Mouse (Mus musculus) spleen, adult 18-20 months (tissue): ENCODE measurements around the gene Klc3.
A peak's percentile ranks its signal among the peaks of the same experiment; 100 is the strongest.

Source experiments
- DNase-seq, 2 experiments: peaks; one replicate each; pipeline ENCODE4 v3.0.0; 2022; ENCODE audit warnings: mixed read lengths in 2 of 2

Gene Klc3

DNA sequence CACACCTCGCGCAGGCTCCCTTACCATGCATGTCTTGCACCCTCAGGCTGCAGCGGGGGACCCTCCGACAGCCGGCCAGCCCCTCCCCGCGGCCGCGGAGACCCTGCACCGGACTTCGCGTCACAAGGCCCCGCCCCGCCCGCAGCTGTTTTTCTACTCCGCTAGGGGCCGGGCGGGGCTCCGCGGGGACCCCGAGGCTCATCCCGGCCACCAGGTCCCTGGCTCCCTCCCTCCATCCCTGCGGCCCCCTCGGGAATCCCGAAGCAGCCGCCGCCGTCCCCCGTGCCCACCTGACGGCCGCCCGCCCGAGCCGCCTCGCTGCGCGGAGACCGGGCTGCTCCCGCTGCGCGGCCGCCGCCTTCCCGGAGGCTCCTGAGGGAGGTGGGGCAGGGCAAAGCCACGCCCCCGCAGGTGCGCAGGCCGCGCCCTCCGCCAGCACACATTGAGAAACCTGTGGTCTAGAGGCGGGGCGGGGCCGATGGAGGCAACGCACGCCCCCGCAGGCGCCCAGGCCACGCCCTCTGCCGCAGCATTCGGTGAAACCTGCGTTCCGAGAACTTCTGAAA, at the start of gene Klc3:
Gene Klc3 (minus strand): TSS at position 374 of the 566 bp plus-strand sequence.
- DNase-seq, result peak; percentile 72 to 80

DNA sequence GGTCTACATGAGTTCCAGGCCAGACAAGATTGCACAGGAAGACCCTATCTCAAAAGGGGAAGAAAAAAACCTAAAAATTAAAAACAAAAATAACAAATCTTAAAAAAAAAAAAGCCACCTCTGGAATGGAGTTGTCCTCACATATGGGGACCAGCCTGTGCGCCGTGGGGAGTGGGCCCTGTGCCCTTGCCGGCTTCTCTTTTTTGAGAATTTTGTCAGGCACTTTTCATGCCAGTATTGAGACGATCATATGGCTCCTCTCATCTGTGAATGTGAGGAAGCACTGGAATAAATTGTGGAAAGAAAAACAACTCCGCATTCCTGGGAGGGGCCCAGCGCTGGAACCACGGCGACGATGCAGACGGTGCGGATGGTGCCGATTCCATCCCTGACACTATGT, 45.3 kb upstream of the Klc3 start:
- DNase-seq, result no peak

DNA sequence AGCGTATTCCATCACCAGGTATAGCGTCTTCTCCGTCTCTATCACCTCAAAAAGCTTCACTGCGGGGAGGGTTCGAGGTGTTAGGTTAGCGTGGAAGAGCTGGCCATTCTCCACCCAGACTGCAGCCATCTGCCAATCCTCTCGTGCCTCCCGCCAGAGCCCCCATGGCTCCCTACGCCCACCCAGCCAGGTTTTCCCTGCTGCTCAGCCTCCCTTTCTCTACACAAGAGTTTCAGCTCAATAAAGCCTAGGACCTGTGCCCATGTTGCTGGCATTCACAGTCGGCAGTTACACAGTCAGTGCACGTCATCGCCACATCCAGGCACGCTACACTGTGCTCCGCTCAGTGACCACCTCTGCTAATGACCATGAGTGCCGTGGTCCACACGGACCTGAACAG, 43.8 kb upstream of the Klc3 start:
- no peak for DNase-seq

DNA sequence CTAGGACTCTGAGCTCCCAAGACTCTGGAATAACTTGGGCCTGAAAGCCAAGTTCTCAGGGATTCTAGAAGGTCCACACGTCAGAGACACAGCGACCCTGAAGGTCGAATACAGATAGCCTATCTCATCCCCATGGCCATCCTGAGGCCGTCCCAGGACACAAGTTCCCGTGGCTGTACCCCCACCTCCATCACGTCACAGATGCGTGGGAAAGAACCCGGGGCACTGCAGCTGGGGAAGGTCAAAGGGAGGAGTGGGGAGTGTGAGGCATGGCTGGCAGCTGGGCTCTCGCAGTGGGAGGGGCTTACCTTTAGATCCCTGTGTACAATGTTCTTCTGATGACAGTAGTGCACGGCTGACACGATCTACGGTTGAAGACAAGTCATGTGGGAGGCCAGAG, 40.9 kb upstream of the Klc3 start:
- no peak for DNase-seq

DNA sequence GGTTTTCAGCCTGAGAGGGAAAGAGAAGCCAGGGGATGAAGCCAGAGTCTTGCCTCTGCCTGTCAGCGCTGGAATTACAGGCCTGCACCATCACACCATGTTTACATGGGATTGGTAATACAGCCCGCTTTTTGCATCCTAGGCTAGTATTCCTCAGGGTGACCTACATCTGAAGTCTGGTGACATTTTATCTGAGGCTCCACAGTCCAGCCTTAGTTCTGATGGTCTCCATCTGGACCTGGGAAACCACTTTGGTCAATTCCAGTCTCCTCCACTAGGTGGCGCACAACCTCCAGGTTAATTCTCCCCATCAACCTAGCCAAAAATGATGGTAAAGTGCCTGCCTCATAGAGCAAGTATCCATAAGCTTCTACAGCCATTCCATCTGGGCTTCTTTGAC, 39.4 kb upstream of the Klc3 start:
- DNase-seq, result peak; percentile 37 to 79

DNA sequence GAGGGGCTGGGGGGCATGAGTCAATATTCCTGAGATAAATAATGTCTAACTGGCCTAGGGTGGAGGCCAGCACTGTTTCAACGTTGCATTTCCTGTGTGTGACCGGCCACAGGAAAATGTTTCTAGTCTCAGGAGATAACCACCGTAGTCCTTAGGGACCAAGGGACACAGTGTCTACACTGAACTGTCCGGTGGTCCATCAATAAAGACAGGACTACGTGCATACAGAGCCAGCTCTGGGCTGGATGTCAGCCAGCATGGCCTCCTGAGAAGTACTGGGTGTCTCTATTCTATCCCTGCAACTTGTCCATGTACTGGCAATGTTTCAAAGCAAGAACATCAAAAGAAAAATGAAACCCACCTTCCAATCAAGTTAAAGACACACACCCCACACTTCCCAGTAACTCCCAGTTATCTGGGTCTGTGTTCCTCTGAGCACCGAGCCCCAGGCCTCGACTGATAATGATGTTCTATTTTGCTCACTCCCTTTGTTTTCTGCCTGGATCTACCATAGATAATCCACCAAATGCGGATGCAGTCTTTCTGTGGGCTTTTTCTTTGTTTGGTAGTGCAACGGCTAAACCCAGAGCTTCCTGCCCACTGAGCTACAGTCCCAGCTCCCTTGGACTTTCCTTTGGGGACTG, 37.7 kb upstream of the Klc3 start:
- no peak for DNase-seq

DNA sequence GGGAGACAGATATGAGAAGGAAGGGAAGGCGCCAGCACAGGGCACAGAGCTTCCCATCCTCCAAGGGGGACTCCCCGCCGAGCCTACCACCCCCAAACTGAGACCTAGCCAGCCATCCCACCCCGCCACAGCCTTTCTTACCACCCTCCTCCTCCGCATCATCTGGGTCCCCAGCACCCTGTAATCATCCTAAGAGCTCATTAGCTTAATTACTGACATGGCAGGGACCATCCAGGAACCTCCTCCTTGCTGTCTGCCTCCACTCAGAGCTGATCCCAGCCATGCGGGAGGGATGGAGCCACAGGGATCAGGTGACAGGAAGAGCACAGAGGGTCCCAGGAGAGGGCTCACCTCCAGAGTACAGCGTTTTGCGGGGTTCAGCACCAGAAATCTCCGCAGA, 33.1 kb upstream of the Klc3 start:
- DNase-seq, result no peak

DNA sequence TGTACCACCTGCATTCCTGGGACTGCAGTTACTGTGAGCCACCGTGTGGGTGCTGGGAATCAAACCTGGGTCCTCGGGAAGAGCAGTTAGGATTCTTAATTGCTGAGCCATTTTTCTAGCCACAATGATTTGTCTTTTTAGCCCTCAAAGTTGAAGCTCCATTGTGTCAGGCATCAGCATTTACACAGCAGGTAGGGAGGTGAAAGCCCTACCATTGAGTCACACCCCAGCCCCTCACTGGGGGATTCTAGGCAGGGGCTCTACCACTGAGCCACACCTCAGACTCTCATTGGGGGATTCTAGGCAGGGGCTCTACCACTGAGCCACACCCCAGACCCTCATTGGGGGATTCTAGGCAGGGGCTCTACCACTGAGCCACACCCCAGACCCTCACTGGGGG, 32.4 kb upstream of the Klc3 start:
- DNase-seq, result no peak

DNA sequence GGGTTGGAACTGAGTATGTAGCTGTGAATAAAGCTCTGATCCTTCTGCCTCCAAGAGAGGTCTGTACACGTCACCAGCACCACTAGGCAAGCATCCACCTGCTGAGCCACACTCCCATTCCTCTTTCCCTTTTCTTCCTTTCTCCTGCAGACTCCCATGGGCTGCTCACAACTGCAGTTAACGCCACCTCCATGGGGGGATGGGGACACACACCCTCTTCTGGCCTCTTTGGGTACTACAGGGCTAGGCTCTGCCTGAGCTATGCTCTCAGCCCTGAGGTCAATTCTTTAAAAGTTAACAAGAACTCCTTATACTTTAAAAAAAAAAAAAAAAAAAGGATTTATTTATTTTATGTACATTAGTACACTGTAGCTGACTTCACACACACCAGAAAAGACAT, 28.6 kb upstream of the Klc3 start:
- no peak for DNase-seq

DNA sequence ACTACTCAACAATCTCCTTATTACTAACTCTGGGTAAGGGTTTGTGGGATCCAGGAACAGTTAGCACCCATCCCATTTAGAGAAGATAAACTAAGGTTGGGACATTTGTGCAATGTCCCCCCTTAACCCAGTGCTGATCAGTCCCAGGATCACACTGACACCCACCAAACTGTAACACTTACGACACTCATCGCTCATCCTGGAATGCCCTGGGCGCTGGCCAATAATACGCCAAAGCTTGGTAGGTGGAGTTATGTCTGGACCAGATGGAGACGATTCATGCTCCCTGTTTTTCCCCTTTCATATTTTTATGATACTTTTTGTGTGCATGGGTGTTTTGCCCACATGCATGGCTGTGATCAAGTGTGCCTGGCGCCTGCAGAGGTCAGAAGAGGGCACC, 26.5 kb upstream of the Klc3 start:
- no peak for DNase-seq

DNA sequence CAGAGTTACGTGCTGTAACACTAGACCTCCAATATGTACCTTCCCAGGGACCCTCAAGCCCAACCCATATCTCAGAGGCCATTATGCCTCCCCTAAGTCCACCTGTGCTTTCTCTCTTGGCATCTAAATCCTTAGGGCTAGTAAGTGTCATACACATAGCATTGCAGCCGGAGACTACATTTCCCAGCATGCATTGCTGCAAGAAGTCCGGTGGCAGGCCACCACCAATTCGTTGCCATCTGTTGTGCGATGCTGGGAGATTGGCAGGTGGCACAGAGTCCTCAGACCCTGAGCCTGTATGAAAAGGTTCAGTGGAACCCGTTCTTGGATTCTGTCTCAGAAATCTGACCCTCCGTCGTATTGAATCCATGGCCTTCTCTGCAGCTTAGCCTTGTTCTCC, 25.8 kb upstream of the Klc3 start:
- DNase-seq, result no peak

DNA sequence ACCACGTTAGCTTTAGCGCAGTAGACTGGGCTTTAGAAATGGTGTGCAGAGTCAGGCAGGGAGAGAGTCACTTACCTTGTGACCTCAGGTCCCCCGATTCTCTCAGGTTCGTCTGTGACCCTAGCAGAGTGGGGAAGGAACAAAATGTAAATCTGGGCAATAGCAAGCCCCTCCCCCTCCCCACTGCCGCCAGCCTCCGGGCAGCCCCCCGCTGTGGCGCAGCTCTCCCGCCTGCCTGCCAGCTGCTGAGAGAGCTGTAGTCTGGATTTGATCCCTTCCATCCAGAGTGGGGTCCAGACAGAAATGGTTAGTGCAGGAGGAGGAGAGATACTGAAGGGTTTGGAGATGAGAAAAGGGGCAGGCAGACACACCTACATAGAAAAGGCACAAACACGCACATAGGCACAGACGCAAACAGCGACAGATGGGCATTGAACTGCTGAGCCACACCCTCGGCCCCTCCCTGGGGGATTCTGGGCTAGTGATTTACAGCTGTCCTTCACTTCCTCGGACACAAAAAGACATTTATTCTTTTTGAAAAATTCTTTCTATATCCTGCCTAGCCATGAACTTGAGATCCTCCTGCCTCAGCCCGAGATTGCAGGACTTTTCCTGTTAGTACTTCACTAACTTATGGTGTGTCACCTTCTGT, 24.2 kb upstream of the Klc3 start:
- peak in 1 of 2 experiments; percentile 19 for DNase-seq

DNA sequence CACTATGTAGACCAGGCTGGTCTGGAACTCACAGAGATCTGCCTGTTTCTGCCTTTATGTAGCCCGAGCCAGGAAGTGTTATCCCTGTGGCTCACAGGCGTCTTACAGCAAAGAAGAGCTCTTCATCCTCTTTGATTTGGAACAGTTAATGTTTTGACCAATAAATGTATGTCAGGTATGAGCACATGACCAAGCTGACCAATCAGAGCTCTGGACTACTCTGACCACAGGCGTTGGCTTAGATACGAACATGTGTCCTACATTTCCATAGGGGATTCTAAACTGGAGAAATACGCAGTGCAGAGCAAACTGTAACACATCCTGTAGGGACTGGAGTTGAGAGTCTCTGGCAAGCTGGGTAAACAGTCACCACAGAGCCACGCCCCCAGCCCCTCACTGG, 23.0 kb upstream of the Klc3 start:
- DNase-seq, result no peak

DNA sequence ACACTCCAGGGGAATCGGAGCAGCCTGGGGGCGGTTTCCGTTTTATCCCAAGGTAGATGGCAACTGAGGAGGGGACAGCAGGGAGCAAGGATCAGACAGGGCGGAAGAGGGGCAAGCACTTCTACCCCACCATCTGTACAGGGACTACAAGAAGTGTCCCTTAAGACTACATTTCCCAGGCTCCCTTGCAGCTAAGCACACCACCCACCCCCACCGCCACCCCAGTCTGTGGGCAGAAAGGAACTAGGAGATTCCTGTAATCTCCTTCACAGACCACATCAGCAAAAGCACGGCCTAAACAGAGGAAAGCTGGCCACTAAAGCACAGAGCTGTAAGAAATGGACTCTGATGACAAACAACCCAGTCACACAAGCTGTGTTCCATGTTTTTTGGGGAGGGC, 22.4 kb upstream of the Klc3 start:
- DNase-seq, result no peak

DNA sequence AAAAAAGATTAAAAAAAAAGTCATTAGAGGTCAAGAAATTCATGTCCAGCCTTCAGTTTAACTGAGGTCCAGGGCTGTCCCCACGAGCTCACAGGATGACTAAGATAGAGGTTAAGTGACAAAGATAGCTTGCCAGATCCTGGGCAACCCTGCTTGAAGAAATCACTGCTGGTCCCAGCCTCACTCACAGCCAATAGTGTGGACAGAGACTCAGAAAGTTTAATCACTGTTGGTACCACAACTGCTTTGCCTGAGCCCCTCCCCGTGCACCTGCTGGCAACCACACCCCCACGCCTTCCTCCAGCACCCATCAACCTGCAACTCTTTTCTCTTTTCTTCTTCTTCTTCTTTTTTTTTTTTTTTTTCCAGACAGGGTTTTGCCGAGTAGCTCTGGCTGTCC, 20.1 kb upstream of the Klc3 start:
- DNase-seq, result no peak

DNA sequence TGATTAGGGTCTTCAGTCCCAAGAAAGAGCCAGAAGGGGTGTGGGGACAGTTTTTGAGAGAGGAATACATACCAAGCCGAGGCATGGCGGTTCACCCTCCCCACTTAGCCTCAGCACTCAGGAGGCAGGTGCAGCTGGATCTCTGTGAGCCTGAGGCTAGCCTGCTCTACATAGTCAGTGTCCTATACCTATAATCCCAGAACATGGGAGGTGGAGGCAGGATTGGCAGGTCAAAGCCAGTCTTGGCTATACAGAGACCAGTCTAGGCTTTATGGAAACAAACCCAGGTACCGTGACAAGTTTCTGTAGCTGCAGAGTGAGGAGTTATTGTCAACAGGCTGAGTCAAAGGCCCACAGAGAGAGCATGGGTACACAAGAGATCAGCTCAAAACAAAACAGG, 19.2 kb upstream of the Klc3 start:
- DNase-seq, result no peak

DNA sequence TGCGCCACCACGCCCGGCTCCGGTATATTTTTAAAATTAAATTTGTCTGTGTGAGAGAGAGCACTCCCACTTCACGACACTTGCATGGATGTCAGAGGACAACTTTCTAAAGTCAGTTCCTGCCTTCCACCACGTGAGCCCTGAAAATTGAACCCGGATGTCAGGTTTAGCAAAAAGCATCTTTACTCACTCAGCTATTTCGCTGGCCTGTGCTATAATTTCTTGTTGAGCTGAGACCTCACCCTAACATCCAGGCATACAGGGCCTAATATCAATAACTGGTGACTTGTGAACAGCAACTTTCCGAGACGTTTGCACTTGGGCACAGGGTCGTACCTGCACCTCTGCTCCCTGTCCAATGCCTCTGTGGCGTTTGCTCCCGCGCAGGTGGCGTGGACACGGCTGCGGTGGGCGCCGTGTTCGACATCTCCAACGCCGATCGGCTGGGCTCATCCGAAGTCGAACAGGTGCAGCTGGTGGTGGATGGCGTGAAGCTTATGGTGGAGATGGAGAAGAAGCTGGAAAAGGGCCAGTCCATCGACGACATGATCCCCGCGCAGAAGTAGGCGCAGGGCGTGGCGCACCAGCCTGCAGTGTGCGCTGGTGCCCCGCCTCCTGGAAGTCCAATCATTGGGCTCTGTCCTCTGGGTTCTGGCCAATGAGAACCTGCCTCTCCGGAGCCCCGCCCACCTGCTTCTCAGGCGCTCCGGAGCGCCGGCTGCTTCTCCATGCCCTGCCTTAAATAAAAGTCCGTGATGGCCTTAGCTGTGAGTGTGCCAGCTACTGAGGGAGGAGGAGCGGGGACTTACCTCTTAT, 17.1 kb upstream of the Klc3 start:
- peak; percentile 74 to 85 for DNase-seq

DNA sequence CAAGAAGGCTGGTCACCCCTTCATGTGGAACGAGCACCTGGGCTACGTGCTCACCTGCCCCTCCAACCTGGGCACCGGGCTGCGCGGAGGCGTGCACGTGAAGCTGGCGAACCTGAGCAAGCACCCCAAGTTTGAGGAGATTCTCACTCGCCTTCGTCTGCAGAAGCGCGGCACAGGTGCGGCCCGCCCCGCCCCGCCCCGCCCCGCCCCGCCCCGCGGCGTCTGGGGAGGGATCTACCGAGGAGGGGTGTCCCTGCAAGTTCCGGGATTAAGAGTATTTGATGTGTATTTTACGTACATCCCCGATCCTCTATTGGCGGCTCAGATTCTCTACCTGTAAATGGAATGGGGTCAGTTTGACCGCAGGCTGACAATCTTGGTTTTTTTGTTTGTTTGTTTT, 16.2 kb upstream of the Klc3 start:
- DNase-seq, result no peak

DNA sequence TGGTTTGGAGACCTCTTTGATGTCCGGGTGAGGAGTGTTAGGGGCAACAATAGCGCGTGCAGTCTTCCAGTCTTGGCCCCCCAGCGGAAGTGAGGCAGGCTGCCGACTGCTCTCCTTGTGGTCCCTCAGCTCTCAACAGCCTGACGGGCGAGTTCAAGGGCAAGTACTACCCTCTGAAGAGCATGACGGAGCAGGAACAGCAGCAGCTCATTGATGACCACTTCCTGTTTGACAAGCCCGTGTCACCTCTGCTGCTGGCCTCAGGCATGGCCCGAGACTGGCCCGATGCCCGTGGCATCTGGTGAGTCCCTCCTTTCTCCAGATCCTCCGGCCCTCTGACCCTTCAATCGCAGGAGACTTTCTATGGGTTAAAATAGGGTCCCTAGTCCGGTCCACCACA, 12.7 kb upstream of the Klc3 start:
- DNase-seq, result no peak

DNA sequence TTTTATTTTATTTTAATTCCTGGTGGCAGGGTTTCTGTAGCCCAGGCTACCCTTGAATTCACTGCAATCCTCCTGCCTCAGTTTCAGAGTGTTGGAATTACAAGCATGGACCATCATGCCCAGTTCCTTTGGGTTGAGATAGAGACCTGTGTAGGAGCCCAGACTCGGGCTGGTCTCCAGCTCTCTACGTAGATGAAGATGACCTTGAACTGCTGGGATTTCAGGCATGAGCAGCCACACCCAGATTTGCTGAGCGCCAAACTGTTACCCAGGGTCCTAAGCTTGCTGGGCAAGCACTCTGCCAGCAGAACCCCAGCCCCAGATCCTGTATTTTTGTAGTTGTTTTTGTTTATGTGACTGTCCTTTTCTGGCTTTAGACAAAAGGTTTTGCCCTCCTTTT, 9.6 kb upstream of the Klc3 start:
- DNase-seq, result no peak

DNA sequence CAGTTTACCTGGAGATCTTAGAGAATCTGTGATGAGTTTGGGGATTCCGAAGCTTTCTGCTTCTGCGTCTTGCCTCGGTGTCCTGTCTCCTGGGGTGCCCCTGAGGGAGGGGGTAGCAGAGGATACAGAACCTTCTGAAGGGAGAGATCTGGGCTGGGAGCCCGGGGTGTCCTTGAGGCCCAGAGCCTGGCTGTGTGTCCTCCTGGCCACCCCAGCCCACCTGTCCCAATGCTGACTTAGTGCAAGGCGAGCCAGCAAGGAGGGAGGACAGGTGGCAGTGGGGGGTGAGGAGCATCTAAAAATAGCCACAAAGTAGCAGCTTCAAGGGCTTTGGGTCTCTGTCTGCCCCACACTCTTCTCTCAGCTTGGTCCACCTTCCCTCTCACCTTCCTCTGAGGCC, 7.9 kb upstream of the Klc3 start:
- no peak for DNase-seq

DNA sequence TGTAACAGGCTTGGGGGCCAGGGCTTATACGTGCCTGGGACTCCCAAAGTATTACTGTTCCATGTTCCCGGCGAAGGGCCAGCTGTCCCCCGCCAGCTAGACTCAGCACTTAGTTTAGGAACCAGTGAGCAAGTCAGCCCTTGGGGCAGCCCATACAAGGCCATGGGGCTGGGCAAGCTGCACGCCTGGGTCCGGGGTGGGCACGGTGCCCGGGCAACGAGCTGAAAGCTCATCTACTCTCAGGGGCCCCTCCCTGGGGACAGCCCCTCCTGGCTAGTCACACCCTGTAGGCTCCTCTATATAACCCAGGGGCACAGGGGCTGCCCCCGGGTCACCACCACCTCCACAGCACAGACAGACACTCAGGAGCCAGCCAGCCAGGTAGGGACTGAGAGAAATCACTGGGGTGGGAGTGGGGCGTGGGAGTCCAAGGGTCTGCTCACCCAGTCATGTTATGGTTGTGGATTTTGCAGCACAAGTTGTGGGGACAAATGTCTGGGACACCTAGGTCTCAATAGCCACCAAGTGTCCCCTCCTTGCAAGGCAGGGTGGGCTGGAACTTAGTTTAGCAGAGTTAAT, 7.0 kb upstream of the Klc3 start:
- no peak for DNase-seq

DNA sequence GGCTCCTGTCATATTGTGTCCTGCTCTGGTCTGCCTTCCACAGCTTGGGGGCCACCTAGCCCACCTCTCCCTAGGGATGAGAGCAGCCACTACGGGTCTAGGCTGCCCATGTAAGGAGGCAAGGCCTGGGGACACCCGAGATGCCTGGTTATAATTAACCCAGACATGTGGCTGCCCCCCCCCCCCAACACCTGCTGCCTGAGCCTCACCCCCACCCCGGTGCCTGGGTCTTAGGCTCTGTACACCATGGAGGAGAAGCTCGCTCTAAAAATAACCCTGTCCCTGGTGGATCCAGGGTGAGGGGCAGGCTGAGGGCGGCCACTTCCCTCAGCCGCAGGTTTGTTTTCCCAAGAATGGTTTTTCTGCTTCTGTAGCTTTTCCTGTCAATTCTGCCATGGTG, 5.8 kb upstream of the Klc3 start:
- no peak for DNase-seq

DNA sequence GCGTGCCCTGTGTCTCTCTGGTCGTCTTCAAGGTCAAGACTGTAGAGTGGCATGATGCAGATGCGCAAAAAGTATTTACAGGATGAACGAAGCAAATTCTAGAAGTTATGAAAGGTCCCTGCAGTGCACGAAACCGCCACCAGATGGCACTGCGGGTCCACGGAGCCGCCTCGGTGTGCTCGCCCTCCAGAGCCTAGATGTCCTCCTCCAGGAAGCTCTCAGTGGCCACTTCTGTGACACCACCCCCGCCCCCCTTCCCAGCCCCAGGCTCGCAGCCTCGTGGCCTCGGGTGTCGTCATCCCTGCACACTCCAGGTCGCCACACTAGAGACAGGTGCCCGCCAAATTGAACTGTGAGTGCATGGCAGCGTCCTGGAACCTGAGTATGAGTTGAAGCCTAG, 1.5 kb upstream of the Klc3 start:
- peak; percentile 61 to 90 for DNase-seq
